Mouse (Mus musculus) adrenal gland, adult (tissue): ENCODE results near the gene Sim1.

Experiments used
- DNase-seq, 2 experiments: peaks; one replicate each; pipeline ENCODE4 v3.0.0; 2022 to 2023; ENCODE audit warnings: low spot score in 1 of 2; ENCODE audit not compliant: inconsistent age in 2 of 2

Sim1 gene

DNA sequence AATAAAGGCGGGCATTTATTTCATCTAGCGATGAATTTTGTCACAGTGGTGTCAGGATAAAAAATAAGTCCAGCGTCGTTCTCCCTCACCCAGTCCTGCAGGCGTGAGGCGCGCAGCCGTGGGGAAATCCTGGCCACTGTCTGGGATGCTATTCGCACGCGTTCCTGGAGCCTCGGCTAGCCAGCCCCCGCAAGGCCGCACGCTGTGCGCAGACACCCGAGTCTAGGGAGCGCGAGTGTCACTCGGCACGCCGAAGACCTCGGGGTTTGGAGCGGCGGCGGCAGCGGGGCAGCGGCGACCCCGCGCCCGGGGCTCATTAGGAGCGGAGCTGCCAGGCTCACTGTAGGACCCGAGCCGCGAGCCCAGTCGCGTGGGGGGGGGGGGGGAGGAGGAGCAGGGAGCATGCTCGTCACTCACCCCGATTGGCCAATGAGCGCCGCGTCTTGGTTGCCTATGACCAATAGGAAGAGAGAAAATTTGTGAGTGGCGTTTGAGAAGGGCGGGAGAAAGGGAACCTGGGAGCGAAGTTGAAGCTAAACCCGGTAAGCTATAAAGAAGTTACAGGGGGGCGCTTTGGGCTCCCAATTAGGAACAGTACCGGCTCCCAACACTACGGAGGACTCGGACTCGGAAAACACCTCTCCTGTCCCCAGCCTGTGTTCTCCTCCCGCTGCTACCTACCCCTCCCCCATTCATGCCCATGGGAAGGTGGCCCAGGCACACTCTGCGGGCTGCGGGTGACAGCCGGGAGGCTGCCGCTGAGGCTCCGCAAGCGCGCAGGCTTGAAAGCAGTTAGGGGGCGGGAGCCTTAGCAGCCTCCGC is at the start of gene Sim1:
Gene Sim1, plus strand, starts transcription at position 585 of the 822 bp plus-strand sequence.
- DNase-seq = peak; percentile 57 to 87

GRCm38 (mm10) chr10:50868202-50868601 is 26.4 kb upstream of the Sim1 start:
- DNase-seq = no peak

GRCm38 (mm10) chr10:50876952-50877351 is 17.6 kb upstream of the Sim1 start:
- DNase-seq = no peak

GRCm38 (mm10) chr10:50881476-50882069 is 13.0 kb upstream of the Sim1 start:
- peak in 1 of 2 experiments; percentile 51 for DNase-seq

DNA sequence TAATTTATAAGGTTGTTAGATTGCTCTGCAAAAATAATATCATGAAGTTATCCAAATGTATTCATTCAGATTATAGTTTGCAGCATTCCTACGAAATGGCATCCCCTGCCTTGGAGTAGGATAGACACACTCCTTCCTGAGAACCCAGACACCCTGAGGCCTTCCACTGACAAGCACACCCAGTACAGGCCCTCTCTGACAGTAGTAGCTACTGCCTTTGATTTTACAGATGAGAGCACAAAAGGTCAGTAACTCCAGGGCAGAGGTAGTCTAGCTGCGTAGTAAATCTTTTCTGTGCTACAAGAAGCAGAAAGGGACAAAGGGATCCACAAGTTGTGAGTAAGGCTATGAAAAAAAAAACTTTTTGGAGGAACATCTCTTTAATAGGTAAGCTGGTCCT is 12.2 kb upstream of the Sim1 start:
- no peak for DNase-seq

GRCm38 (mm10) chr10:50886305-50886704 is 8.2 kb upstream of the Sim1 start:
- DNase-seq = no peak

DNA sequence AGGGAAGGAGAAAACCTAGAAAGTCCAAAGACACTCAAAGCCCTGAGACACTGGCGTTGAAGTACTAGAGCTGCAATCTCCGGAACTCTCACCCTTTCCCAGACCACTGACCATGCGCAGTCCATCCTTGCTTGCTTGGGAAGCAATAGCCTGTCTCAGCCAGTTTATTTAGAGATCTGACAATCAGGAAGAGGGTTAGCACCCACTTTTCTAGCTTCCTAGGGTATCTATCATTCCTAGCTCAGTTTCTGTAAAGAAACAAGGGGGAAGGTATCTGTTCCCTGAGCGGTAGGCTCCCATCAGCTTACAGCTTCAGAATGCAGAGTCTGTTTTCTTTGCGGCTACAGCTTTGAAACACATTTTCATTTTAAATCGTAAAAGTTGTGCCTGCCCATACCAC is 3.9 kb upstream of the Sim1 start:
- no peak for DNase-seq

- DNase-seq = no peak
Measured at GRCm38 (mm10) chr10:50891876-50892711, 2.5 kb upstream of the Sim1 start.

DNA sequence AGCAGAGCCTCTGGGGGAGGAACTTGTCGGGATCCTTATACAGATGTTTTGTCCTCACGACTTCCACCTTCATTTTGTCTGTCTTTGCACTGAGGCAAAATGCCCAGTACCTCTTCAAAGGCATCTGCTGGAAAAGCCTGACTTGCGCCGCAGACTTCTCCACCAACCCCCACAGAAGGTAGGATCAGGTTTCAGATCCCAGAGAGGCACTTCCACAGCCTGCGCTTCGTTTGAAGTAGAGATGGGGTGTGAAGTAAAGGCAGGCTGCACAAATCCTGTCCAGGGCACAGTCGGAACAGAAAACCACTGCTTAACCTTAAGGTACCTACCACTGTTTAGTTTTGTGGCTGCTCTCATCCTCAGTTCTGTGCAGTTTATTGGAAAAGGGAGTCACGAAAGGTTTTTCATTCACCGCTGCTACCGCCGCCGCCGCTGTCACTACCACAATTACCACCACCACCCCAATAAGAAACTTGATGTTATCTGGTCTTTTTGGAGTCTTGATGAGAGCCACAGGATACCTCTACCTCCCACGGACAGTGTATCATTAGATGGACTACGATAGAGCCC is 1.7 kb upstream of the Sim1 start:
- no peak for DNase-seq

DNA sequence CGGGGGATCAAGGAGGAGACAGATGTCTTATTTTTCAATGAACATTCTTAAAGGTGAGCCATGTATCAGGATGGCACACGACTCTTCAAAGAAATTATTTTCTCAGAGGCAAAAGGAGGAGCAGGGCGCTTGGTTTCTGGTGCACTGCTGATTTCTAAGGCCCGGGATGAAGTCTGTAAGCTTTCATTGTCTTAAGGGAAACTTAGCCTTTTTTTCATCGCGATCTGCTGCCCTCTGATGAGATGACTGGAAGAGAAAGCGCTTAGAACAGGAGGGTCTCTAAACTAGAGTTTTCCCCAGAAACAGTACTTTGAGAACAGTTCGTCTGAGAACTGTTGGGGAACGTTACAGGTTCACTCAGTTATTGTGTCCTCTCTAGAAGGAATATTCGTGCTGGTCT is 1.0 kb upstream of the Sim1 start:
- no peak for DNase-seq

- DNase-seq = peak in 1 of 2 experiments; percentile 48
Measured at GRCm38 (mm10) chr10:50895091-50895790, 687 bp downstream of the Sim1 start.

GRCm38 (mm10) chr10:50895881-50896766 is 1.6 kb downstream of the Sim1 start:
- DNase-seq = peak in 1 of 2 experiments; percentile 52

DNA sequence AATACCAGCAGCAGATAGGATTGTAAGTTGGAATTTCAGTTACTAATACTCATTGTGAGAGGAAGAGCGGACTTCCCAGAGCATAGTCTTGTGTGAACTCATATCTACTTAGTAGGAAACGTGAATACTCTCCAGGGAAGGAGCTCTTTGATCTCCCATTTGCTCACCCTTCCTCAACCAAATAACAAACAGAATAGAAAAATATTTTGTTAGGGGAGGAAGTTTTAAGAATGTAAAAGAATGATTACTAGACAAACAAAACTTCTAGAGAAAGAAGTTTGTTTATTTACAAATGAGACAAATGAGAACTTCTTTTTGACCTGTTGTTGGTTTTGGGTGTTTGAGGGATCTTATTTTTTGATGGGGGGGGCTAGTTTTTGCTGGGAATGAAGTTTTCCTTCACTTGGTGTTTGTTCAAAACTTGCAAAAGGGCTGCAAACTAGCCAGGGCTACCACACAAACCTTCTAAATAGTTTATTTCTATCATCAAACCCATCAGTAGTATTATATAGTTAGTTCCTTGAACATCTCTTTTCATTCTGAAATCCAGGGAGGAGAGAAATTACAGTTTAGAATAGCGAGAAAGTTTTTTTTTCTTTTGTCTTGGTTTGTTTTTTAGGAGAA is 2.3 kb downstream of the Sim1 start:
- no peak for DNase-seq

DNA sequence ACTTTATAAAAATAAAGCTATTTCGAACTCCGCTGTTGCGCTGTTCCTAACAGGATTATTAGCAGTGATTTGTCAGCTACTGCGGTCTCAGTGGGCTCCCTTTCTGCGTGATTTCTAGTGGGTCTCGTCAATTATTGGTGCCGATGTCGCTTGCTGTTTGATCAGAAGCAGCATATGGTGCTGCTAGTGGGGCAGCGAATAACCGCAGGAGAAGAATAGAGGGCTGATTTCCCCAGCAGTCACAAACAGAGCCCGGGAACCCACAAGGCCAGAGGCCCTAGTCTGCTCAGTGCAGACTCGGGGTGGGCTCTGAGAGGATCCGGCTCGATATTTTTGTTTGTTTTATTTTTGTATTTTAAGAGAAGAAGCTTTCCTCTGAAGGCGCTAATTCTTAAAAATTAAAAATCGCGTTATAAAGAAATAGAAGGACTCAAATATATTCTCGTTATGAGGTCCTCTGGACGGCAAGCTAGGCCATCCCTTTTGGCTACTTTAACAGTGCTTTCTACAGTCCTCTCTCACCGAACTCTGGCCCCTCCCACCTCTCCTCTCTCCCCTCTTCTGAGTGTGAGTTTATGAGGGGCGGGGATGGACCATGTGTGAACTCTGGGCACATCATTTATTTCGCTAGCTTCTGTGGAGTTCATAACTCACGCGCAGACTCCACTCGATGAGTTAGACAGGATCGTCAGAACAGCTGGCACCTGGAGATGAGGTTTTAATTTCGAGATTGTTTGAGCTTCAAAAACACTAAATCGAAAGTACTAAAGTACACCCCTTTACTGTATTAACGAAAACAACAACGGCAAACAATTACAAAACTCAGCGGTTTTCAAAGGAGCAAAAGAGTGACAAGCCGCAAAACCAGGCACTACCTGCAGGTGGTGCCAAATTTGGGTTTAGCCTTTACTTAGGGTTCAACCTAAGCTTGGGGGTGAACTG is 3.2 kb downstream of the Sim1 start:
- DNase-seq = peak in 1 of 2 experiments; percentile 54

DNA sequence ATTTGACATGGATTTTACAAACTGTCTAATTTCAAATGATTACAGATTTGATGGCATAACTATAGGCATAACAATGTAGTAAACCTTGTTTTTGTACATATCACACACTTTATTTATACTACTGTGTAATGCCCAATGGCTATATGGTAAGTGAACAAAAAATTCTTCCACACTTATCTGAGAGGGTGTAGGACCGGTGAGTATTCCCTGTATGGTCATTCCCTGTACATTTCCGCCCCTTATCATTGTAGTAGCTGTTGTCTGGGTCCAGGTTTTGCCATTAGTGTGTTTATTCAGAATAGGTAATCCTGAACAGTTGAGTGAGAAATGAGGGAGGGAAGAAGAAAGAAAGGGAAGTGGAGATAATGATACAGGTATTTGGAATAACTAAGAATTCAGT is 4.1 kb downstream of the Sim1 start:
- DNase-seq = peak in 1 of 2 experiments; percentile 26

- no peak for DNase-seq
Measured at GRCm38 (mm10) chr10:50899846-50900745, 5.5 kb downstream of the Sim1 start.
